Mouse (Mus musculus) C3H10T1/2 (cell line): ENCODE data around the gene Higd1a. TPM values are rescaled to one million over a fixed set of nuclear protein-coding genes. Genes with fewer than 3 reads are reported as not detected.

ENCODE experiments used
- polyA plus RNA-seq, 2 experiments: library from polyadenylated mRNA; unstranded; fragments of >200 nt; fragmentation: generic; extraction: Trizol; gene quantifications; one replicate each; pipeline ENCODE4 v1.2.1; 2012; ENCODE audit warnings: missing spikeins in 2 of 2

The Higd1a gene
- polyA plus RNA-seq, result 10 to 100 TPM; 24.0 to 61.0 TPM

DNA sequence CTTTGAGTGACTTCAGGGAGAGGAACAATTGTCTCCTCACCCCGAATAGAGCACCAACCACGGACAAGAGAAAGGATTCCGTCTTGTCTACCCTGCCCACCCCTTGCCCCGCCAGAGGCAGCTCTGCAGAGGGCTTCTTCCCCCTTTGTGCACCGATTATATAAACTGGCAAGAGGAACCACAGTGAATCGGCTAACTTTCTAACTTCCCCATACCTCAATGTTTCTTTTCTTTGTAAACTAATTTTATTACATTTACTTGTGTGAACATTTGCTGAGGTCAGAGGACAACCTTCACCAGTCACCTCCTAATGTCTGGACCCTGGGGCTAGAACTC lies at the start of gene Higd1a:
Gene Higd1a (minus strand): TSS at position 210 of the 336 bp plus-strand sequence.

DNA sequence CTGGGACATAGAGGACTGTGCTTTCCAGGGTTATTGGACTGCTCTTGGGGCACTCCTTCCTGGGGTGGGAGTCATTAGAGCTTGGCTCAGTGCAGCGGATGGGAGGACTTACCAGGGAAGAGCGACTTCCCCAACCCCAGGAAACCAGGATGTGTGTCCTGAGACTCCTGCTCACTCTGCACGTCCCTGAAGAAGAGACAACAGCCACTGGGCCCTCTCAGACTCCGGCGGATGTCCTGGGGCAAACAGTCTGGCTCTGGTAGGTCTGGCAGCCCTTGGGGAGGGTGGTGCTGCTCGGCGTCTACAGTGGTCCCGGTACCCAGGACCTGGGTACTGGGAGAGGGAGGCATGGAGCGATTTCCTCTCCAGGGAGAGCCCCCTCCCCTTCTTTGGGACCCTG lies 40.1 kb upstream of the Higd1a start, which contains the start of gene Ackr2:
Gene Ackr2 (plus strand): TSS at position 111 of the 400 bp plus-strand sequence.

GRCm38 (mm10) chr9:121838829-121839621 lies 19.1 kb downstream of the Higd1a start, which contains the start of gene Ccdc13:
Gene Ccdc13, minus strand, starts transcription at chr9:121839461.

Other genes with a start within 250 kb of the Higd1a start
- not detected for gene Lyzl4, start 216.3 kb downstream of the Higd1a start, polyA plus RNA-seq
- under 1 TPM; 0.01 to 0.15 TPM for gene Vipr1, start 215.6 kb downstream of the Higd1a start, polyA plus RNA-seq
- 1 to 10 TPM; 2.2 to 6.3 TPM for gene Sec22c, start 152.9 kb downstream of the Higd1a start, polyA plus RNA-seq
- gene Ss18l2, start 148.0 kb downstream of the Higd1a start, polyA plus RNA-seq, result 10 to 100 TPM in 1 of 2 experiments, 1 to 10 TPM in 1; 8.8 to 31.3 TPM
- 1 to 10 TPM in 1 of 2 experiments, under 1 TPM in 1; 0.67 to 7.5 TPM for gene Nktr, start 139.2 kb downstream of the Higd1a start, polyA plus RNA-seq
- 10 to 100 TPM; 11.7 to 45.0 TPM for gene Zfp651, start 99.0 kb downstream of the Higd1a start, polyA plus RNA-seq
- gene Klhl40, start 80.8 kb downstream of the Higd1a start, polyA plus RNA-seq, result under 1 TPM; 0.01 to 0.11 TPM
- gene Hhatl, start 65.9 kb downstream of the Higd1a start, polyA plus RNA-seq, result under 1 TPM; 0.04 to 0.13 TPM
- gene Ccdc13, start 18.9 kb downstream of the Higd1a start, polyA plus RNA-seq, result 1 to 10 TPM in 1 of 2 experiments, under 1 TPM in 1; 0.05 to 1.0 TPM
- gene Ackr2, start 40.0 kb upstream of the Higd1a start, polyA plus RNA-seq, result under 1 TPM in 1 of 2 experiments, not detected in 1; 0.05 TPM
- under 1 TPM in 1 of 2 experiments, not detected in 1; 0.02 TPM for gene Cyp8b1, start 57.9 kb upstream of the Higd1a start, polyA plus RNA-seq
- 1 to 10 TPM in 1 of 2 experiments, not detected in 1; 4.5 TPM for gene Fam198a, start 92.6 kb upstream of the Higd1a start, polyA plus RNA-seq
- gene Pomgnt2, start 138.7 kb upstream of the Higd1a start, polyA plus RNA-seq, result 1 to 10 TPM; 2.0 to 8.5 TPM